Mouse (Mus musculus) c-Kit-positive CD71-positive TER-119-positive erythroid progenitor cells, embryonic 14.5 days (primary cell): ENCODE results near the gene Apeh.

Experiments
- DNase-seq: peaks from one replicate; pipeline ENCODE4 v3.0.0-alpha.2; 2013; ENCODE audit warnings: low spot score

Apeh gene

DNA sequence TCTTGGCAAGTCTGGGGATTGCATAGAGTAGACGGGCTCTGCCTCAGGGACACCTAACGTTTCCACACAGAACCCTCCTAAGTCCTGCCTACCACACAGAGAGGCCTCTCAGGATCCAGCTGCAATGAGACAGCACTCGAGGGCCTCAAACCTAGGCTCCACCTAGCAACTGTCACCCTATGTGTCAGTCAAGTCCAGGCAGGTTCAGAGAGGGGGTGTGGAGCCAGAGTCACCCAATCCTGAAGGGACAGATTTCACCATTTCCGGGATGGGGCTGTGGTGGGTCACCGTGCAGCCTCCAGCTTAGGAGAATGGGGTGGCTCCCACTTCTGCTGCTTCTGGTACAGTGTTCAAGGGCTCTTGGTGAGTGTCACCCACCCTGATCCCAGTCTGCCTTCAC is 14.2 kb downstream of the Apeh start, which contains the start of gene Mst1:
Mst1 (plus strand) TSS at position 269 of the 400 bp plus-strand sequence.
- DNase-seq = peak; percentile 92

DNA sequence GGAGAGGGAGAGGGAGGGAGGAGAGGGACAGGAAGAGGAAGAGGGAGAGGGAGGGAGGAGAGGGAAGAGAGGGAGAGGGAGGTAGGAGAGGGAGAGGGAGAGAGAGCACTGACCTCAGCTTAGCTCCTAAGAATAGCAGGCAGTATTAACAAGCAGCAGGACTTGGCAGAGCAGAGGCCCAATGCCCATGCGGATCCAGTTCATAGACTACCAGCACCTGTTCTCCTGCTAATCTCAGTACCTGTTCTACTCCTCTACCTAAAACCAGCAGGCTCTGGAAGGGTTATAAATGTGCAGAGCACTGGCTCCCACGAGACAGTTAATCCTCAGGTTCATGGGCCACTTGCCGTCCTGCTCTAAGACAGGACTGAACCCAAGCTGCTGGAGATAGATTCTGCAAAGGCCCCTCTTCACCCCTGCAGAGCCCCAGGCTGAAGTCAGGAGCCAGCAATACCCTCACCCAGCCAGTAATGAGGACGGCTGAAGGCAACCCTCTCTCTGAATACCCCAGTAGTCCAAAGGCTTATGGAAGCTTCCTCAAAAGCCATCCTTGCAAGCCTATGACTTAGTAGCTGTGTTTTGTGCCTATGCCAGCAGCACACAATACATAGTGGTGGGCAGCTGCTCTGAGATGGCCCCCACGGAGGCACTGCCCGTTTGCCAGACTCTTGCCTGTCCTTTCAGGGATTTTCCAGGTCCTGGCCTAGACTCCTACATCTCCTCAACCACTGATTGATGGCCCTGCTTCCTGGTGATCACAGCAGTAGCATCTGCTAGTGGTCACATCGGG is 21.1 kb downstream of the Apeh start:
- no peak for DNase-seq

DNA sequence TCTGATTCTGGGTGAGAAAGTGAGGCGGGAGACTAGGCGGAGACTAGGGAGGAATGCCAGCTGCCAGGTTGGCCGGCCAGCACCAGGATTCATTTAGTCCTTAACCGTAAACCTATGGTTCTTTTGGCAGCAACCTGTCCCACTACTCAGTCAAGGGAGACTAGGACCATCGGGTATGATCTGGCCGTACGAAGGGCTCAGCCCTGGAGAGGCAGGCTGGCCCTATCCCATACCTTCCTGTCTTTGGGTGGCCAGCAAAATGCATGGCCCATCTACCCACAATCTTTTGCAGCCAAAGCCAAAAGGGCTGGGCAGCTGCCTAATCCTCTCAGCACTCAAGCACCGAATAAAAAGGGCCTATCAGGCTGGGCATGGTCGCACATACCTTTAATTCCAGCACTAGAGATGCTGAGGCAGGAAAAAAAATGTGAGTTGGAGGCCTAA is 21.9 kb downstream of the Apeh start:
- no peak for DNase-seq

DNA sequence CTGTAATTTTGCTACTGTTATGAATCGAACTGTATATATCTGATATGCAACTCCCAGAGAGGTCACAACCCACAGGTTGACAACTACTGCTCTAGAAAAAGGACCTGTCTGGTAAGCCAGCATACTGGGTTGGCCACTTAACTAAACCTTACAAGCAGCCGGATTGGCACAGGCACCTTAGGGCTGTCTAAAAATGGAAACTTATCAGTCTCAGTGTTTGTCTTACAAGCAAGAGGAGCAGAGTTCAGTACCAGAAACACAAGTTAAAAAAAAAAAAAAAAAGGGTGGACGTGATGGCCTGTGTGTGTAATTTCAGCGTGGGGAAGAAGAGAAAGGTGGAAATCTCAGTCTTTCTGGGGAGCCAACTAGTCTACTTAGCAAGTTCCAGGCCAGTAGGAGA is 22.6 kb downstream of the Apeh start:
- DNase-seq = no peak

DNA sequence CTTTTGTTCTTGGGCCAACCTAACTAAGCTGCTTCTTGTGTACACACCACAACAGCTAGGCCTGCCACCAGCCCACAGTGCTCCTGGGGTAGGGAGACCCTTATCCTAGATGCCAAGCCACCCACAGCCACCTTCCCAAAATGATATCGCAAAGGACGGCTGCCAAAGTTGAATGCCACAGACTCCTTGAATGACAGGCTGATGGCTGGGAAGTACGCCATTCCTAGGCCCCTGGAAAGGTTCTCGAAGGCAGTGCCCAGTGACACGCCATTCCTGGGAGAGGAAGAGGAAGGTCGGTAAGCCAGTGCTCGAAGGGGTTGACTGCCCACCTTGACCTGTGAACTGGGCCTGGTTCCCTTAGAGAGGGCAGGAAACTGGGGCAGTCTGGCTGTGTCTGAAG is 24.9 kb downstream of the Apeh start:
- DNase-seq = no peak

DNA sequence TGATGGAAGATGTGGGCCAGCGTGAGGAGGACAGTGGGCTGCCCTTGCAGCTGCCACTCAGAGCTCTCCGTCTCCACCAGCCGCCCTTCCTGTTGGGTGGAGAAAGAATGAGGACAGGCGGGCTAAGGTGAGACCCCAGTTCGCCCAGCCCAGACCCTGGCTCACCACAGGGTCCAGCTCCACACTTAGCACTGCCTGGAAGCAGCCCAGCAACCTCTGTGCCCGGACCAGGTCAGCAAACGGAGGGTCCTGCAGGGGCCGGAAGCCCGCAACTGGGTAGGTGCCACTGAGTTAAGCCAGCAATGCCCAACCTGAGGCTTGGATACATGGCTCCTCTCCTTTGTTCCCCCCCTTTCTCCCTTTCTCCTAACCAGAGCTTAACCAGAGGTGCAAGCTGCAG is 25.4 kb downstream of the Apeh start:
- no peak for DNase-seq

DNA sequence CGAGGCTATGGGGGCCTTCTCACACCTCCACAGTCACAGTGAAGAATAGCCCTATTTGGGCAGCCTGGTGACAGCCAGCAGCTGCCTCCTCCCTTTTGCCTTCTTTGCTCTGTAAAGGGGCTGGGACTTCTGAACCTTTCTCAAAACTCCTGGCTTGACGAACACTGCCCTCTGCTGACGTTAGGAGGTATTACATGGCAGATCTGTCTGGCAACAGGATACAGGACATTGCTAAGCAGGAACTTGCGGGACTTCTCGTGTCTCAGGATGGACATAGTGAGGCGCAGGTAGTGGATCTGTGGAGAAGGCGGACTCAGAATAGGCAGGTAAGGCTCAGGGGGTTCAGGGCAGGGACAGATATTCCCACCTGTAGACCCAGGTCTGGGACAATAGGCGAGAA is 26.5 kb downstream of the Apeh start:
- DNase-seq = peak; percentile 87

DNA sequence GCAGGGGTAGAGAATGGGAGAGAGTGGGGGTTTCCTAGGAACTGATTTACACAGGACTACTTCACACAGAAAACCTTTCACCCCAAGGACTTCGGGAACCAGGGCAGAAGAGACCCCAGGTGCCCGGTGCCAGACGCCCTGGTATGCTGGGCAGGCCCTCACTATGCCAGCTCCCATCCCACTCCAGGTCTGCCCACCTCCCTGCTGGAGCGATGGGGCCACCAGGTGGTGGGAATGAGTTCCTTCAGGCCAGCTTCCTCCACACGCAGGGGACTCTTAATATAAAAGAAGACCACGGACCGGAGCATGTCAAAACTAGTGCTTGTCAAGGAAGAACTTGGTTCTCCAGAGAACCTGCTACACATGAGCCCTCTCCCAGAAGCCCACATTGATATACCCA is 27.2 kb downstream of the Apeh start:
- no peak for DNase-seq

DNA sequence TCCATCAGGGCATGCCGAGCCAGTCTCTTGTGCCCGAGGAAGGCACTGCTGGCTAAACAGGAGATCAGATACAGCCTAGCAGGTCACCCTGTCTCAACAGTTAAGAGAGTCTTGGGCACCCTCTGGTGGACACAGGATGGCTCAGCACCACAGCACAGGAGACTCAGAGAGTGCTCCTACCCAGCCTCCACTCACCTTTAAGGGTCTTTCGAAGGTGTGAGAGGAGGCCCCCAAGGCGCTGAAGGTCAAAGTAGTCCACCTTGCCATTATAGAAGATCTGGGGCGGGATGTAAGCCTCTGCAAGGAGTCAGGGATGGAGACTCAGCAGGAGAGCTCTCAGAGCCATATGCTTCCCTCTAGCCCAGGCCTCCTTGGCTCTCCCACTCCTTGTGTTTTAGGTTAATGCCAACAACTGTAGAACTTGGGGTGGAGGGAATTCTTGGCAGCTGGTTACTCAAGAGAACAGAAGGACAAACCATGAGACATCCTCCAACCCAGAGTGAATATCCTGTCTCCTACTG is 28.9 kb downstream of the Apeh start:
- peak; percentile 65 for DNase-seq

DNA sequence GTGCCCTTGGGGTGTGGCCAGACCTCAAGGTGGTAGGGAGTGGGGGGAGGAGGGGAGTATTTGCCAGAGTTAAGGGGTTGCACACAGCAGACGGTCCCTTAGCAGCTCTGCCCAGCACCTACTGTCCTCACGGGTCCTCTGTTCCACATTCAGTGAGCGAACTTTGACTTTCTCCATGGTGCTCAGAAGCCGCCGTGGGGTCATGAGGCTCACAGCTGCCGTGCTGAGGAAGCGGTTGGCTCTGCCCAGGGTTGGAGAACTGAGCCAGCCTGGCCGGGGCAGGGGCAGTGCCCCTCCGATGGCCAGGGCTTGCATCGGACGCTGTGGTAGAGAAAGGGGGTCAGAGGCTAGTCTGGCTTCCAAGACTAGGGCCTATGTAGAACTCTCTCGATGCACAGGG is 31.0 kb downstream of the Apeh start:
- DNase-seq = no peak

DNA sequence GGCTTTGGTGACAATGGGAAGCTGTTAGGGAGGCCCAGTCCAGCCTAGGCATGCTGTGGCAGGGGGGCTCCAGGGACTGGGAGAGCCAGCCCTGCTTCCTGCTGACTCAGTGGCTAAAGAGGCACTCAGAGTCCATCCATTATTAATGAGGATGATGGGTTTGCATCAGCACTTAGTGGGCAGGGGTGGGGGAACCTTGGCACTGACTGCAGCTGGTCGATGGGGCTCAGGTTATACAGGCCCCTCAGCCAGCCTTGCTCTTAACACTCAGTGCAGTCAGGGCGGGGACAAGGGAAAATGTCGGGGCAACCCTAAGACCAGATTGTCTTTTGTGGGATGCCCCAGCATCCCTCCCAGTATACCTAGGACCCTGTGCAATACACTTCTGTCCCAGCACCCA is 32.3 kb downstream of the Apeh start:
- DNase-seq = no peak

DNA sequence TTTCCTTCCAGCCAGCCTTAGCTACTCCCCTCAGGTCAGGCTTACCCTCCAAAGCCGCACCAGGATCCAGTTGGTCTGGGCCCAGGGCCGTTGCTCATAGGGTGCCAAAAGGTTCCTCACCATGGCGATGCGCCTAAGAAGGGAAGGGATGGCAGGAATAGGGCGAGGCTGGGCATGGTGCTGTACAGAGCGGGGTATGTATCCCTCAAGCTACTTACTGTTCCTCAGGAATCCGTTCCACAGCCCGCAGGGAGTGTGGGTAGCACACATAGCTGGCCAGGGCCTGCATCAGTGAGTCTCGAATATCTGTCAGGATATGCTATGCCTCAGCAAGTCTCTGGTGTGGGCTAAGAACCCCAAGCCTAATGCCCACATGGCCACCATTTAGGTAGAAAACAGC is 36.1 kb downstream of the Apeh start:
- no peak for DNase-seq

DNA sequence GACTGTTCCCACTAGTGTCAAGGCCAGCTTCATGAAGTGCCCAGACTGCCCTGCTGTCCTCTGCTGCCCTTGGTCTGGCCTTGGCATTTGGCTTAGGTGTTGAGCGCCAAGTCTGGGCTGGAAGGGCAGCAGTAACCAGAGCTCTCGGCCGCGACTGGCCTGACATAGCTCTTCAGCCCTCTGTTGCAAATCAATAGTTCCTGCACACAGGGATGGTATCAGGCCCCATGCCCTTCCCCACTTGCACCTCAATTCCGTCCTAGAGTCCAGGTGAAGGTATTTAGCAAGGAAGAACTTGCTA is 37.2 kb downstream of the Apeh start:
- no peak for DNase-seq

DNA sequence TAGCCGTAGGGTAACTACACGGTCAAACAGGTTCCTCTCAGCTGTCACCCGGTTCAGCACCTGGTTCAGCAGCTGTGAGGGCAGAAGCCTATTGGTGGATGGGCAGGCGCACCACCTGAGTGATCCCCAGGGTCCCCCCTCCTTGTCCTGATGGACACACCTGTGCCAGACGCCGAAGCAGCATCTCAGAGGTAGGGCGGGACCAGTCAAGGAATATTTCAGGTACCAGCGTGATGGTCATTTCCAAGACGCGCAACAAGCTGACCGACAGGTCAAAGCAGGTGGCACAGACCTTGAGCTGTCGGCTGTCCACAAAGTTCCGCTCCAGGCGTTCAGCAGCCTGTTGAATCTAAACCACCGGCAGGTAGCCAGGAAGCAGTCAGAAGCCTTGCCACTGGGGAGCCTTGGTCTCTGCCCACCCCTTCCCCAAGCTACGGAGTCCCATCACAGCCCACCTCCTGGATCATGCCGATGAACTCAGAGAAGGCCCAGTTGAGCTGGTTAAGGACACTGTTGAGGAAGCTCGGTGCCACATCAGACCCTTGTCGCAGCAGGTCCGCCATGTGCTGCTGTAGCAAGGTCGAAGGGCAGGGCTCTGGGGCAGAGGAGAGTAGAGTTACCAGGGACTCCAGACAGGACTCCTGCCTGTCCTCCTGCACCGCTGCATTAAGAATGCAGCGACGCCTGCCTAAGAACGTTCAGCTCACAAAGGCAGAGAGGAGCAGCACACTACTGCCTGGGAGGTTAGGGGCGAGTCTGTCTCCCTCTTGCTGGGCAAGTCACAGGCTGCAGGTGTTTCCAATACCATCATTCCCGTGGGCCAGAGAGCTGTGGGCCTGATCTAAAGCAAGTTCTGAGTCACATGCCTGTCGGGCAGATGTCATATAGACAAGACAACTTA is 37.8 kb downstream of the Apeh start:
- DNase-seq = no peak

DNA sequence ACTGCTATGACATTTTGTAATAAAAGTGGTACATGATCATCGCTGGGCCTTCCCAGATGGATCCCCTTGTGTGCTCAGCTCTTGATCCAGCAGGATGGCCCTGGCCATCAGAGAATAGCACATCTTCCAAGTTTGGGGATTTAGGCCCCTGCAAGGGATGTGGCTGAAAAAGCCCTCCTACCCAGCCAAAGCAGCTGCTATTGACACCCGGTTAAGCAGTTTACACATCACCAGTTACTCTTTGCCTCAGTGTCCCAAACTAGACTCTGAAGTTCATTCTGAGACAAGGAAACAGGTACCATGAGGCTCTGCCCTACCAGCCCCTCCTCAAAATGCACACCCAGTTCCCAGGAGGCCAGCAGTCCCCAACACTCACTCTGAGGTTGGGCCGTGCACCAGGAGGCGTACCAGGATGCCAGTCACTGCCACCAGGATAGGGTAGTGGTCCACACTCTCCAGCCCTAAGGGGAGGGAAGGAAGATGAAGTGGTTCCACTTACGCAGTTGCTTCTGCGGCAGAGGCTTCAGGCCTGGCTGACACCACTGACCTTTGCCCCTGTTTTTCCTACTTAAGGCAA is 38.7 kb downstream of the Apeh start:
- no peak for DNase-seq

DNA sequence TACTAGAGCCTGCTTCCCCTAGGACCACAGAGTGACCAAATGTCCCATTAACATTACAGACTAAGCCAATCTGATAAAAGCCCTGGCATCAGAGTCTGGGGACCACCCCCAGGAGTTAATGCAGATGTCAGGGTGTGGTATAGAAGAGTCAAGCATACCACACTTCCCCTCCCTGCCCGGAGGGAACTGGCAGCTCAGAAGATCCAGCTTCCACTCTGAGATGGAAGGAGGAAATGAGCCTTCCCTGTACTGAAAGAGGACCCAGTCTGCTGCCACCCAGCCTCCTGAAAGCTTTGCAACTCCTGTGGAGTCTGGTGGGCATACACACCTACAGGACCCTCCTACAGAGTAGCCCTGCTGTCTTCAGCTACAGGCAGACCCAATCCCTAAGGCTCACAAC is 39.3 kb downstream of the Apeh start:
- no peak for DNase-seq

DNA sequence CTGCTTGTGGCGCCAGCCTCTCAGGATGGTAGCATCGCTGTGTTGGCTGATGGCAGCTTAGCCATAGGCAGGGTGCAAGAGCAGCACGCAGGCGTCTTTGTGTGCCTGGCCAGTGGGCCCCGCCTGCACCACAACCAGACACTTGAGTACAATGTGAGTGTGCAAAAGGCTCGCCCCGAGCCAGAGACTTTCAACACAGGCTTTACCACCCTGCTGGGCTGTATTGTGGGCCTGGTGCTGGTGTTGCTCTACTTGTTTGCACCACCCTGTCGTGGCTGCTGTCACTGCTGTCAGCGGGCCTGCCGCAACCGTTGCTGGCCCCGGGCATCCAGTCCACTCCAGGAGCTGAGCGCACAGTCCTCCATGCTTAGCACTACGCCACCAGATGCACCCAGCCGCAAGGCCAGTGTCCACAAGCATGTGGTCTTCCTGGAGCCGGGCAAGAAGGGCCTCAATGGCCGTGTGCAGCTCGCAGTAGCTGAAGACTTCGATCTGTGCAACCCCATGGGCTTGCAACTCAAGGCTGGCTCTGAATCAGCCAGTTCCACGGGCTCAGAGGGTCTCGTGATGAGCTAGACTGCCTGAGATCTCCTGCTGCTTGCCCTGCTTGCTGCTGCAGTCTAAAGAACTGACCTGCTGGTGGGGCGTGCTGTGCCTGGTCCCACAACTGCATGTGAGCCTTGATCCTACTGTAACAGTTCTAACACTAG is 39.9 kb downstream of the Apeh start:
- no peak for DNase-seq

DNA sequence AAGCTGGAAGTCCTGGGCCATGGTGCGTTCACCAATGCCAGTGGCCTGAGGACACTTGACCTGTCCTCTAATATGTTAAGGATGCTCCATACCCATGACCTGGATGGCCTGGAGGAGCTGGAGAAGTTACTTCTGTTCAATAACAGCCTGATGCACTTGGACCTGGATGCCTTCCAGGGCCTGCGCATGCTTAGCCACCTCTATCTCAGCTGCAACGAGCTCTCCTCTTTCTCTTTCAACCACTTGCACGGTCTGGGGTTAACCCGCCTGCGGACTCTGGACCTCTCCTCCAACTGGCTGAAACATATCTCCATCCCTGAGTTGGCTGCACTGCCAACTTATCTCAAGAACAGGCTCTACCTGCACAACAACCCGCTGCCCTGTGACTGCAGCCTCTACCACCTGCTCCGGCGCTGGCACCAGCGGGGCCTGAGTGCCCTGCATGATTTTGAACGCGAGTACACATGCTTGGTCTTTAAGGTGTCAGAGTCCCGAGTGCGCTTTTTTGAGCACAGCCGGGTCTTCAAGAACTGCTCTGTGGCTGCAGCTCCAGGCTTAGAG is 40.7 kb downstream of the Apeh start:
- DNase-seq = no peak

DNA sequence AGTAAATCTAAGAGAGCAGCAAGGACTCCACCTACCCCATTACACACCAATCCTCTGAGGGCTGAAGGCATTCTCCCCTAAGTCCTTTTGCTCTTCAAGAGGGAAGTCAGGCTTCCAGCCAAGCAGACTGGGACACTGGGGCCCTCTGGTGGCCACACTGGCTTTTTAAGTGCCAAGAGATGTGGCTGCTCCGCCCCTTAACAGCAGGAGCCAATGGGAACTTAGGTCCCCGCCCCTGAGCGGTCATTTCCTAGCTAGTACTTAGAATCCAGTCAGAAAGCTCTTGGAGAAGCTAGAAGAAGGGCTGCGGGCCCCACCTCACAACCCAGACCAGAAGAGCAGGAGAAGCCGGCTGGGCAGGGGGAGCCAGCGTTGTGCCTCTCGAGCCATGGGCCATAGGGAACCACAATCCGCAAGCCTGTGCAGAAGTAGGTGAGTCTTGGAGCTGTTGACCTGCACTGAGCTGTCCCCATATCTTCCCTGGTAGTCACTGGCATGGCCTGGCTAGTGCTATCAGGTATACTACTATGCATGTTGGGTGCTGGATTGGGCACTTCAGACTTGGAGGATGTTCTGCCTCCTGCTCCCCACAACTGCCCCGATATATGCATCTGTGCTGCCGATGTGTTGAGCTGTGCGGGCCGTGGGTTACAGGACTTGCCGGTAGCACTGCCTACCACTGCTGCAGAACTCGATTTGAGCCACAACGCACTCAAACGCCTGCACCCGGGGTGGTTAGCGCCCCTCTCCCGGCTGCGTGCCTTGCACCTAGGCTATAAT is 41.3 kb downstream of the Apeh start, which contains the start of gene Amigo3:
Amigo3 (plus strand) TSS at position 275 of the 780 bp plus-strand sequence.
- peak; percentile 98 for DNase-seq

DNA sequence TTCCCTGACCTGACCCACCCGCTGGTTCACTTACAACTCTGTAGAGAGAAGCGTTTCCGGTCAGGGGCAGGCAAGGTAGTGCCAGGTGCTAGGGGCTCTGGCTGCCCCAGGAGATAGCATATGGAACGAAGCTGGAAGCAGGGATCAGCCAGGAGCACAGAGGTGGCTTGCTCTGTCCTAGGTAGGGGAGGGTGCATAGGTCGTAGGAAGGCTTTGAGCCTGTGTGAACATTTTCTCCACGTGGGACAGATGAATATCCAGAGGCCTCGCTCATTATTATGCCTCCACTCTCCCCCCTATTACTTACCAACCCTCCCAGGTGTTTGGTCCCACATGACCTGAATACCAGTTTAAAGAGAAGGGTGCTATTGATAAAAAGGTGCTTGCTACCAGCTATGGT is 42.0 kb downstream of the Apeh start:
- no peak for DNase-seq

DNA sequence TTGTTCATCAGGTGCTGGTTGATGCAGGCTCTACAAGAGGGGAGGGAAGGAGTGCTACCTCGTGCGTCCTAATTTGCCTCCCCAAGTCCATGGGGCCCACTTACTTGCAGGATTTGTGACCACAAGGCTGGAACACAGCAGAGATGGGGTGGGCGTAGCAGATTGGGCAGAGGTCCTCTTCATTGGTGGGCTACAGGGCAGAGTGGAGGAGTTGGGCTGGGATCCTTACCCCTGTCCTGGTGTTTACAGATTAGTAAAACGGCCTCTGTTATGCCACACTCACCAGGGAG is 42.5 kb downstream of the Apeh start:
- no peak for DNase-seq
